Mouse (Mus musculus) CH12.LX (cell line): ENCODE measurements around the gene Osbp2. TPM values are rescaled to one million over a fixed set of nuclear protein-coding genes. Genes with fewer than 3 reads are reported as not detected.

Source experiments
- DNase-seq: peaks from one replicate; pipeline ENCODE4 v3.0.0-alpha.2; 2013; ENCODE audit errors: extremely low read depth
- H3K27ac ChIP-seq: 2 replicates; pipeline ENCODE4 v1.5.1; 2012; ENCODE audit warnings: low read depth, mild to moderate bottlenecking, control low read depth, moderate library complexity; ENCODE audit not compliant: insufficient read depth
- H3K27me3 ChIP-seq: replicated peaks from 2 replicates; pipeline ENCODE3; 2012; ENCODE audit warnings: inconsistent platforms
- H3K36me3 ChIP-seq, 2 experiments: replicated peaks in 1 of 2; 2 replicates each; pipeline versions ENCODE3 to v1.6.1; 2012; ENCODE audit warnings: inconsistent platforms in 1 of 2, low read length in 1 of 2, mild to moderate bottlenecking in 1 of 2, mixed read lengths in 1 of 2, moderate library complexity in 1 of 2; ENCODE audit not compliant: control insufficient read depth in 1 of 2, insufficient read depth in 1 of 2
- H3K4me1 ChIP-seq, 2 experiments: 2 replicates each; pipeline ENCODE4 v1.6.1; 2012; ENCODE audit warnings: inconsistent platforms in 1 of 2, moderate library complexity in 1 of 2; ENCODE audit not compliant: insufficient read depth in 2 of 2, control insufficient read depth in 1 of 2
- H3K4me2 ChIP-seq: 2 replicates; pipeline ENCODE4 v1.6.1; 2012; ENCODE audit warnings: low read depth, mild to moderate bottlenecking, control low read depth; ENCODE audit not compliant: poor library complexity, insufficient read depth, severe bottlenecking
- H3K4me3 ChIP-seq, 3 experiments: fragments of 150-350 bp in 1 of 3; sonication (generic) in 1 of 3; replicated peaks in 1 of 3; 2 replicates each; pipeline versions ENCODE3 to v1.5.1; 2011 to 2012; ENCODE audit warnings: low read depth in 2 of 3, low read length in 2 of 3, mild to moderate bottlenecking in 2 of 3, moderate library complexity in 2 of 3, control low read depth in 1 of 3, improper control_type of control experiment in 1 of 3, inconsistent platforms in 1 of 3, mixed read lengths in 1 of 3; ENCODE audit not compliant: poor library complexity in 1 of 3
- H3K79me2 ChIP-seq: replicated peaks from 2 replicates; pipeline ENCODE4 v1.6.1; 2012; ENCODE audit warnings: mild to moderate bottlenecking, moderate library complexity; ENCODE audit not compliant: control insufficient read depth, poor library complexity, insufficient read depth, severe bottlenecking; ENCODE audit errors: extremely low read depth
- H3K9ac ChIP-seq: 2 replicates; pipeline ENCODE4 v1.6.1; 2012; ENCODE audit warnings: low read depth, mild to moderate bottlenecking, control low read depth, moderate library complexity; ENCODE audit not compliant: insufficient read depth
- H3K9me3 ChIP-seq: replicated peaks from 2 replicates; pipeline ENCODE3; 2012; ENCODE audit warnings: low read length, inconsistent platforms, mixed read lengths
- CHD2 ChIP-seq: IDR thresholded peaks from 2 replicates; pipeline ENCODE4 v1.6.1; 2011; ENCODE audit warnings: low read length, improper control_type of control experiment
- CTCF ChIP-seq, 2 experiments: IDR thresholded peaks in 1 of 2; conservative IDR thresholded peaks in 1 of 2; 2 replicates each; pipeline ENCODE4 v1.5.1; 2011 to 2012; ENCODE audit warnings: low read depth in 2 of 2, low read length in 2 of 2, improper control_type of control experiment in 1 of 2, inconsistent platforms in 1 of 2, mild to moderate bottlenecking in 1 of 2, moderate library complexity in 1 of 2
- ELF1 ChIP-seq: IDR thresholded peaks from 2 replicates; pipeline ENCODE4 v1.6.1; 2014; ENCODE audit warnings: low read depth, mild to moderate bottlenecking, inconsistent platforms, low read length, improper control_type of control experiment
- ETS1 ChIP-seq: conservative IDR thresholded peaks from 2 replicates; pipeline ENCODE4 v1.6.1; 2012; ENCODE audit warnings: low read depth, mild to moderate bottlenecking, inconsistent platforms, low read length, improper control_type of control experiment, moderate library complexity
- MAX ChIP-seq: IDR thresholded peaks from 2 replicates; pipeline ENCODE4 v1.6.1; 2011; ENCODE audit warnings: low read length, improper control_type of control experiment
- MAZ ChIP-seq: IDR thresholded peaks from 2 replicates; pipeline ENCODE4 v1.6.1; 2012; ENCODE audit warnings: low read depth, mild to moderate bottlenecking, inconsistent platforms, low read length, improper control_type of control experiment, moderate library complexity
- MXI1 ChIP-seq: IDR thresholded peaks from 2 replicates; pipeline ENCODE4 v1.6.1; 2011; ENCODE audit warnings: mild to moderate bottlenecking, low read depth, low read length, improper control_type of control experiment
- MYC ChIP-seq: IDR thresholded peaks from 2 replicates; pipeline ENCODE4 v1.6.1; 2011; ENCODE audit warnings: low read depth, mild to moderate bottlenecking, improper control_type of control experiment, low read length
- NELFE ChIP-seq: IDR thresholded peaks from 2 replicates; pipeline ENCODE4 v1.6.1; 2011; ENCODE audit warnings: low read depth, low read length, improper control_type of control experiment
- NRF1 ChIP-seq: IDR thresholded peaks from 2 replicates; pipeline ENCODE4 v1.6.1; 2014; ENCODE audit warnings: low read depth, mild to moderate bottlenecking, inconsistent platforms, low read length, improper control_type of control experiment, moderate library complexity
- RAD21 ChIP-seq: IDR thresholded peaks from 2 replicates; pipeline ENCODE4 v1.6.1; 2011; ENCODE audit warnings: low read depth, mild to moderate bottlenecking, low read length, improper control_type of control experiment, moderate library complexity
- SIN3A ChIP-seq: IDR thresholded peaks from 2 replicates; pipeline ENCODE4 v1.6.1; 2012; ENCODE audit warnings: low read length, improper control_type of control experiment, inconsistent platforms
- SMC3 ChIP-seq: IDR thresholded peaks from 2 replicates; pipeline ENCODE4 v1.6.1; 2011; ENCODE audit warnings: low read depth, low read length, improper control_type of control experiment
- TCF12 ChIP-seq: IDR thresholded peaks from 2 replicates; pipeline ENCODE4 v1.6.1; 2014; ENCODE audit warnings: low read depth, mild to moderate bottlenecking, inconsistent platforms, low read length, improper control_type of control experiment
- UBTF ChIP-seq: IDR thresholded peaks from 2 replicates; pipeline ENCODE4 v1.6.1; 2012; ENCODE audit warnings: low read depth, mild to moderate bottlenecking, inconsistent platforms, low read length, improper control_type of control experiment, moderate library complexity
- USF1 ChIP-seq: IDR thresholded peaks from 2 replicates; pipeline ENCODE4 v1.6.1; 2014; ENCODE audit warnings: low read depth, mild to moderate bottlenecking, inconsistent platforms, low read length, improper control_type of control experiment
- dilution Hi-C: fragments of 300-500 bp; cut with MboI; formaldehyde crosslinking; loops from 2 replicates; pipeline ENCODE4 v1.14.3; 2020; ENCODE audit warnings: low sequenced_read_pairs; ENCODE audit not compliant: extremely low pct_unique_long_range_greater_than_20kb, extremely low pct_ligation_motif_present
- in situ Hi-C: fragments of 300-500 bp; cut with MboI; formaldehyde crosslinking; loops from 3 replicates; pipeline ENCODE4 v1.14.3; 2019; ENCODE audit warnings: low sequenced_read_pairs, low pct_ligation_motif_present, low pct_unique_long_range_greater_than_20kb, mixed read lengths
- polyA plus RNA-seq: library from polyadenylated mRNA; unstranded; fragments of >175 nt; gene quantifications from 2 replicates; pipeline ENCODE4 v1.2.1, GENCODE M21; 2012; ENCODE audit warnings: low read depth; ENCODE audit not compliant: insufficient read length
- total RNA-seq, 2 experiments: library from RNA; depleted of rRNA; stranded (reverse); fragments of 300-350 nt in 1 of 2; fragments of >200 nt in 1 of 2; gene quantifications; 2 replicates each; pipeline ENCODE4 v1.2.3; 2012 to 2014

Osbp2 gene
- total and polyA plus RNA-seq, 3 experiments, result not detected

DNA sequence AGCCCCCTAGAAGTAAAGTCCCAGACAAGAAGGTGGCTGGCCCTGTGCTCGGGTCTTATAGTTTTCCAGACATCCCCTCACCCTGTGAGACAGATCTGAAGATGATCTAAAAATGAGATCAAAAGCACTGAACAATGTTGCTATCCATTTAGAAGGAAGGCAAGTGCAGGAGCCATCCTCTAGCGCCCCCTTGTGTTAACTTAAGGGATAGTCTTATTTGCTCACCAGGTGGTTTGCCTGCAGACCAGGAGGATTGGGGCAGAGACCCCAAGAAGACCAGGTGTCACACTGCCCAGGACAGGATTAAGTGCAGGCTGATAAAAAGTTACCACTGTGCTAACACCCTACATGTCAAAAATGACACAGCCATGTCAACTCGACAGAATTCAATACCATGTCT lies 58.3 kb downstream of the Osbp2 start:
- Histone ChIP-seq H3K27me3 (peaks cover 19% of the 10 kb centered on the region), H3K4me2 (no peak overlapping the region), H3K27ac (no peak overlapping the region), H3K9me3 (peaks cover 7% of the 10 kb centered on the region), H3K4me1 (no peaks in the 10 kb centered on the region), H3K79me2 (no peaks in the 10 kb centered on the region), H3K4me3 (no peak overlapping the region), H3K9ac (no peak overlapping the region), H3K36me3 (no peaks in the 10 kb centered on the region)
- in situ Hi-C loops, result no loop called here
- TF ChIP-seq ELF1, result no peak
- TF ChIP-seq NELFE, result no peak
- no peak for TF ChIP-seq CHD2
- TF ChIP-seq ETS1, result no peak
- no peak for TF ChIP-seq USF1
- no peak for TF ChIP-seq MAZ
- TF ChIP-seq RAD21, result peak; percentile 72
- no peak for TF ChIP-seq MXI1
- TF ChIP-seq TCF12, result no peak
- TF ChIP-seq NRF1, result no peak
- TF ChIP-seq MAX, result no peak
- no peak for TF ChIP-seq UBTF
- TF ChIP-seq MYC, result no peak
- TF ChIP-seq CTCF (conservative IDR thresholded peaks at IDR 0.05 in 1 of 2, IDR thresholded peaks at IDR 0.05 in 1 of 2; ENCODE audit: low read depth in 2 of 2, low read length in 2 of 2), result peak; percentile 81 to 87
- peak; percentile 58 for TF ChIP-seq SMC3
- DNase-seq, result peak; percentile 51
- dilution Hi-C loops, result no loop called here

DNA sequence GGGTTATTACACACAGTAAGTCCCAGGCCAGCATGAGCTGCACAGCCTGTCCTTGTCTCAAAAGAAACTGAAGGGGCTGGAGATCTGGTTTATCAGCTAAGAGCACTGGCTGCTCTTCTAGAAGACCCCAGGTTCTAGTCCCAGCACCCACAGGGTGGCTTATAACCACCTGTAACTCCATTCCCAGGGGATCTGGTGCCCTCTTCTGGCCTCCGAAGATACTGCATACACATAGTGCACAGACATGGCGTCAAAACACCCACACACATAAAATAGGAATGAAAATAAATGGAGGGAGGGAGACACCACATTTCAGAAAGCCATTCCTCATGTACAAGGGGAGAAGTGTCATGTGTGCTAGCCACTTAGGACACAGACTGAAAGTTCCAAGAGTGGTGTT lies 59.1 kb downstream of the Osbp2 start:
- Histone ChIP-seq H3K4me2 (no peak overlapping the region), H3K4me1 (no peaks in the 10 kb centered on the region), H3K9me3 (peaks cover 7% of the 10 kb centered on the region)
- TF ChIP-seq CTCF (conservative IDR thresholded peaks at IDR 0.05 in 1 of 2, IDR thresholded peaks at IDR 0.05 in 1 of 2; ENCODE audit: low read depth in 2 of 2, low read length in 2 of 2) (peak in 1 of 2 experiments; percentile 42; a peak in 2 of 4 replicates), NRF1 (no peak), SIN3A (no peak)
- TF ChIP-seq, all 38 proteins: peak for 1
- H3K36me3 ChIP-seq, result no peaks in the 10 kb centered on the region
- no peak for DNase-seq
- no peaks in the 10 kb centered on the region for H3K79me2 ChIP-seq
- H3K27me3 ChIP-seq, result peaks cover 20% of the 10 kb centered on the region
- dilution Hi-C loops, result no loop called here
- H3K9ac ChIP-seq, result no peak overlapping the region
- H3K4me3 ChIP-seq, result no peak overlapping the region
- no peak overlapping the region for H3K27ac ChIP-seq
- in situ Hi-C loops, result no loop called here
